Mouse (Mus musculus) heart, postnatal 14 days (tissue): ENCODE results near the gene 2510009E07Rik. TPM values are rescaled to one million over a fixed set of nuclear protein-coding genes. Genes with fewer than 3 reads are reported as not detected.

Experiments used
- DNase-seq, 2 experiments: peaks; one replicate each; pipeline ENCODE4 v3.0.0; 2021 to 2022
- intact Hi-C: fragments of 180-260 bp; cut with DNase I; formaldehyde crosslinking; loops from one replicate; pipeline ENCODE4 v1.15.1; 2025
- total RNA-seq, 2 experiments: library from RNA; stranded (reverse); gene quantifications; 2 replicates each; pipeline ENCODE4 v1.2.3; 2021

The 2510009E07Rik gene
- total RNA-seq, 2 experiments from 2014 or later: 29.0 to 31.1 TPM

DNA sequence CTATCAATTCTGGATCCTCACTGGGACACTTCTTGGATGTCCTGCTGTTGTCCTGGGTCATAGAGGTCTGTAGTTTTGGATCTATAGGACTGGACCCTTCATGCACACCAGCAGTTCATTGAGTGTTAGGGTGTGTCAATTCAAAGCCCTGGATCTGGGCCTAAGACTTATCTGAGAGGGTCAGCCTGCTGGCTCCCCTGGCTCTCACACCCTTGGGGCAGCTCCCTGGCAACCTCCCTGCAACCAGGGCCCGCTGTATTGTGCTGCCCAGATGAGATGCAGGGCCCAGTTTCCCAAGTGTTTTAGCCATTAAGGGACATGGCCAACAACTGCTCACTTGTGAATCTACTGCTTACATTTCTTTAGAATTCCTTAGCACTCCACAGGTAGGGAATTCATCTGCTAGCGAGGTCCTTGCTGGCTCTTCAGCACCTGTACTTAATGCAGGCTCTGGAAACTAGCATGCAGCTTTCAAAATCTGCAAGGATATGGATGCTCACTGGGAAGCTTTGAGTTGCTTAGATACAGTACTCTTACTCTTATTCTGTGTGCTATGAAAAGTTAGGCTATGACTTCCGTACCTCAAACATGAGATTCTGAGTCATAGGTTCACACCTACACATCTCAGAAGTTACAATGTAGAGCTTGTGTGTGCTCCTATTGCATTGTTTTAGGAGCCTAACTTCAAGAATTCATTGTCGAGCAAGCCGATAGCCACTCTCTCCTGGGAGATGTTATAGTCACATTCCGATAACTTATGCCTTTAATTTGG is 88.0 kb downstream of the 2510009E07Rik start:
- intact Hi-C loops: no loop called here
- DNase-seq: no peak

DNA sequence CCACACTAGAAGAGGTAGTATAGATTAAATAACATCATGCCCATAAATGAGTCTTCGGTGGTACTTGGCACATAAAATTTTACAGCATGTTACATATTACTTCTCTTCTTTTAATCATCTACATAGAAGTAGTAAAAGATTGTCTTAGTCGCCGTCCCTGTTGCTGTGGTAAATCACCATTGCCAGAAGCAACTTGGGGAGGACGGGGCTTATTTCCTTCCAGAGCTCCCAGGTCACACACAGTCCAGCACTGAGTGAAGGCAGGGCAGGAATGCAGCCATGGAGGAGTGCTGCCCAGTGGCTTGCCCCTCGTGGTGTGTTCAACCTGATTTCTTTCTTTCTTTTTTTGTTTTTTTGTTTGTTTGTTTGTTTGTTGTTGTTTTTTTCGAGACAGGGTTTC is 90.1 kb downstream of the 2510009E07Rik start:
- intact Hi-C loops: no loop called here
- no peak for DNase-seq

Other genes with a start within 250 kb of the 2510009E07Rik start
- 10 to 100 TPM in 1 of 2 experiments, 1 to 10 TPM in 1; 8.9 to 14.3 TPM for gene Ehhadh, start 93.1 kb upstream of the 2510009E07Rik start, total RNA-seq
- 1 to 10 TPM in 1 of 2 experiments, under 1 TPM in 1; 0.98 to 1.0 TPM for gene Map3k13, start 99.7 kb upstream of the 2510009E07Rik start, total RNA-seq